Mouse (Mus musculus): ENCODE measurements around the gene Syvn1. TPM values are rescaled to one million over a fixed set of nuclear protein-coding genes. Genes with fewer than 3 reads are reported as not detected.

Gene Syvn1
- 30.0 and 34.3 TPM in 2 replicates for polyA plus RNA-seq (2014; fragmentation: Nextera tagmentation; extraction: Ambion mirVana)

DNA sequence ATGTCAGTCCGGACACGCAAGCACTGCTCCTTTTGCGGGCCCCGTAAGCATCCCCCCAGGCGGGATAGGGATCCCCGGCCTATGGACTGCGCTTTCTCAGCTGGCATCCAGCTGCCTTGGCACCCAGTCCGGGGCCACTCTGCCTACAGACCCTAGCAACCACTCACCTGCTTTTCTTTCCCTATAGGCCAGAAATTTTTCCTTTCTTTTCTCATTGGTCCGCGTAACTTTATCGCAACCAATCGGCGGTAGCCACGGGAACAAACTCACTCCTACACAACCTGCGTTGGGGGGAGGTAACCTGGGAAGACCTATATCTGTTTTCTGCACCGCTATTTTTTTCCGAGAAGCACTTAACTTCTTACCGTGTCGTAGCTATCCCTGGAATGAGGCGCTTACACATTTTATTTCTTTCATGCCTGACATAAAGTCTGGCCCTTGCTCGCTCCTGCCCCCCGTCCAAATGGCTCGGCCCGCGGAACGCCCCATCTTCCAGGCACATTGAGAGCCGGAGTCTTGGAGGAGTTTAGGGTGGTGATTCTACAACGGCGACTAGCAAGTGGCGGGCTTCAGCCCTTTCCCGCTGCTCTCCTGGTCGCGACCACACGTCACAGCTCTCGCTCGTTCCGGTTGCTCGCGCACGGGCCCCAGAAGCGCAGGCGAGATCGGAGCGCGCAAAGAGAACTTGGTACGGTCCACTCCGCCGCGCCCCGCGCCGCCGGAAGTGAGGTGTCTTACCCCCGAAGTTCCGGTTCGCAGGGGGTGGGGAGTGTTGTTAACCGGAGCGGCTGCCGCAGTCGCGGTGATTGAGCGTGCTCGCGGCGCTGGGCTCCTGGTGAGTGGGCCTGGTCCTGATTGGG lies at the start of gene Syvn1:
Gene Syvn1 (plus strand): TSS at position 283 of the 860 bp plus-strand sequence.
- Histone ChIP-seq H3K9me3 (ENCODE audit: low read depth, low read length) (no peaks in the 10 kb centered on the region), H3K27ac (ENCODE audit: low read depth) (peak within 1 kb of the TSS; percentile 99), H3K4me1 (ENCODE audit: insufficient read depth) (peaks cover 6% of the 10 kb centered on the region; the same call in 1 of the 2 replicates), H3K4me3 (ENCODE audit: low read depth, low read length) (peak within 1 kb of the TSS; percentile 94), H3K9ac (peak within 1 kb of the TSS; percentile 92), H3K36me3 (ENCODE audit: insufficient read depth) (peaks cover 37% of the 10 kb centered on the region), H3K4me2 (peak within 1 kb of the TSS; percentile 78), H3K27me3 (ENCODE audit: insufficient read depth, low read length) (no peaks in the 10 kb centered on the region)
- DNase-seq (peak; percentile 97), ATAC-seq (ENCODE audit: insufficient read depth) (peak; percentile 91)
- no peak for TF ChIP-seq CTCF (IDR thresholded peaks at IDR 0.05; ENCODE audit: low read depth)
- WGBS = under 1% methylated on average over 65 of the region's 65 CpGs

DNA sequence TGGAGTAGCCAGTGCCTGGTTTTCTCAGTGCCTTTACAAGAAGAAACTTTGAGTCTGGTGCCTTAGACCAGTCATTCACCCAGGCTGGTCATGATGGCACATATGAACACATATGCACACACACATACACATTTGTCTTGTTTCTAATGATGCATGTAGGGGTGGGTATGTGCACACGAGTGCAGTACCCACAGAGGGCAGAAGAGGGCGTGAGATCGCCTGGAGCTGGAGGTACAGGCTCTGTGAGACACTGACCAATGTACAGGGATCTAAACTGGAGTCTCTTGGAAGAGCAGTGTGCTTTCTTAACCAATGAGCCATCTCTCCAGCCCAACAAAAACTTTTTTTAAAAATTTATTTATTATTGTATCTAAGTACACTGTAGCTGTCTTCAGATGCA lies 48.2 kb upstream of the Syvn1 start:
- no peaks in the 10 kb centered on the region for H3K4me1 ChIP-seq (ENCODE audit: insufficient read depth)
- TF ChIP-seq CTCF (IDR thresholded peaks at IDR 0.05; ENCODE audit: low read depth) = peak; percentile 16; the same call in 1 of the 2 replicates
- no peaks in the 10 kb centered on the region for H3K36me3 ChIP-seq (ENCODE audit: insufficient read depth)
- no peak overlapping the region for H3K4me2 ChIP-seq
- WGBS = 81% methylated on average over 3 of the region's 3 CpGs
- no peak overlapping the region for H3K27ac ChIP-seq (ENCODE audit: low read depth)
- H3K9me3 ChIP-seq (ENCODE audit: low read depth, low read length) = no peaks in the 10 kb centered on the region
- no peak for ATAC-seq (ENCODE audit: insufficient read depth)
- no peaks in the 10 kb centered on the region for H3K27me3 ChIP-seq (ENCODE audit: insufficient read depth, low read length)
- no peak overlapping the region for H3K4me3 ChIP-seq (ENCODE audit: low read depth, low read length)
- H3K9ac ChIP-seq = no peak overlapping the region
- no peak for DNase-seq

DNA sequence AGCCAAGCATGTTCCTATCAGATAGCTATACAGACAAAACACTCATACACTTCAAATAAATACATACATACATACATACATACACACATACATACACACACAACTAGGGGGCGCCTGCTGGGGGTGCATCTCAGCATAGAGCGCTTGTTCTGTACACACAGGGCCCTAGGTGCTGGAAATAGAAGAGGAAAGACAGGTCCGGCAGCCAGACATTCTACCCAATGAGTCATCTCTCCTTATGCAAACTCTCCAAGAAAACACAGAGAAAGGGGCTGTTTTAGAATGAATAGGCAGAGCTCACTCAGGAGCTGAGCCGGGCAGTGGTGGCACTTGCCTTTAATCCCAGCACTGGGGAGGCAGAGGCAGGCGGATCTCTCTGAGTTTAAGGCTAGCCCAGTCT lies 46.4 kb upstream of the Syvn1 start:
- 62% methylated on average over 5 of the region's 5 CpGs for WGBS
- H3K9me3 ChIP-seq (ENCODE audit: low read depth, low read length) = no peaks in the 10 kb centered on the region

GRCm38 (mm10) chr19:6005541-6005940 lies 40.8 kb upstream of the Syvn1 start:
- Histone ChIP-seq H3K27me3 (ENCODE audit: insufficient read depth, low read length) (no peaks in the 10 kb centered on the region), H3K27ac (ENCODE audit: low read depth) (no peak overlapping the region), H3K4me3 (ENCODE audit: low read depth, low read length) (no peak overlapping the region), H3K36me3 (ENCODE audit: insufficient read depth) (no peaks in the 10 kb centered on the region), H3K4me2 (no peak overlapping the region), H3K4me1 (ENCODE audit: insufficient read depth) (no peaks in the 10 kb centered on the region), H3K9me3 (ENCODE audit: low read depth, low read length) (no peaks in the 10 kb centered on the region), H3K9ac (no peak overlapping the region)
- ATAC-seq (ENCODE audit: insufficient read depth) (no peak), DNase-seq (peak; percentile 13)
- no peak for TF ChIP-seq CTCF (IDR thresholded peaks at IDR 0.05; ENCODE audit: low read depth)
- WGBS = 45% methylated on average over 11 of the region's 11 CpGs

More for the DNA sequence above, 46.4 kb upstream of the Syvn1 start:
- 0 out of 2 replicates have a peak, but pooled peaks have one; percentile 3 for TF ChIP-seq CTCF (IDR thresholded peaks at IDR 0.05; ENCODE audit: low read depth)
- no peaks in the 10 kb centered on the region for H3K36me3 ChIP-seq (ENCODE audit: insufficient read depth)
- no peaks in the 10 kb centered on the region for H3K27me3 ChIP-seq (ENCODE audit: insufficient read depth, low read length)
- DNase-seq = no peak
- H3K4me2 ChIP-seq = no peak overlapping the region
- no peak overlapping the region for H3K4me3 ChIP-seq (ENCODE audit: low read depth, low read length)
- no peak overlapping the region for H3K27ac ChIP-seq (ENCODE audit: low read depth)
- no peak for ATAC-seq (ENCODE audit: insufficient read depth)
- no peaks in the 10 kb centered on the region for H3K4me1 ChIP-seq (ENCODE audit: insufficient read depth)
- no peak overlapping the region for H3K9ac ChIP-seq

DNA sequence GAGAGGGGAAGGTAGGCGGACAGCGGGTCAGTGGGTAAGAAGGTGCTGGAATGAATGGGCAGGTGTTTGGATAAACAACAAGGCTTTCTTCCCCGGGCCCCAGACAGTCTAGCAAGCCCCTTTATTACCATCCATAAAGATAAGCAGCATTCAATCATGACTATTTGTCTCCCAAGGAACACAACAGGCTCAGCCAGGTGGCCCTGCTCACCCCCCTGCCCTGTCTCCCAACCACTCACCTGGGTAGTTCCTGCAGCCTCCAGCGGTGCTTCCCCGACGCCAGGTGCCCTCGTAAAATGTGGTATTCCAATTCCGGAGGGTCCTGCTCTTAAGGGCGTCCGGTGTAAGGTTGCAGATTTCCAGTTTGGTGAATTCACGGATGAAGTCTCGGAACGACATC lies 39.4 kb upstream of the Syvn1 start:
- TF ChIP-seq CTCF (IDR thresholded peaks at IDR 0.05; ENCODE audit: low read depth) = no peak
- Histone ChIP-seq H3K9ac (no peak overlapping the region), H3K36me3 (ENCODE audit: insufficient read depth) (no peaks in the 10 kb centered on the region), H3K27ac (ENCODE audit: low read depth) (no peak overlapping the region), H3K9me3 (ENCODE audit: low read depth, low read length) (no peaks in the 10 kb centered on the region), H3K27me3 (ENCODE audit: insufficient read depth, low read length) (no peaks in the 10 kb centered on the region), H3K4me3 (ENCODE audit: low read depth, low read length) (no peak overlapping the region), H3K4me2 (no peak overlapping the region), H3K4me1 (ENCODE audit: insufficient read depth) (no peaks in the 10 kb centered on the region)
- WGBS = 80% methylated on average over 13 of the region's 13 CpGs
- ATAC-seq (ENCODE audit: insufficient read depth) (no peak), DNase-seq (no peak)

GRCm38 (mm10) chr19:6009137-6009536 lies 37.2 kb upstream of the Syvn1 start:
- Histone ChIP-seq H3K4me2 (no peak overlapping the region), H3K4me1 (ENCODE audit: insufficient read depth) (no peaks in the 10 kb centered on the region), H3K27ac (ENCODE audit: low read depth) (no peak overlapping the region), H3K4me3 (ENCODE audit: low read depth, low read length) (no peak overlapping the region), H3K27me3 (ENCODE audit: insufficient read depth, low read length) (no peaks in the 10 kb centered on the region), H3K36me3 (ENCODE audit: insufficient read depth) (no peaks in the 10 kb centered on the region), H3K9ac (no peak overlapping the region), H3K9me3 (ENCODE audit: low read depth, low read length) (no peaks in the 10 kb centered on the region)
- 81% methylated on average over 8 of the region's 8 CpGs for WGBS
- ATAC-seq (ENCODE audit: insufficient read depth) = no peak
- TF ChIP-seq CTCF (IDR thresholded peaks at IDR 0.05; ENCODE audit: low read depth) = no peak
- DNase-seq = no peak

DNA sequence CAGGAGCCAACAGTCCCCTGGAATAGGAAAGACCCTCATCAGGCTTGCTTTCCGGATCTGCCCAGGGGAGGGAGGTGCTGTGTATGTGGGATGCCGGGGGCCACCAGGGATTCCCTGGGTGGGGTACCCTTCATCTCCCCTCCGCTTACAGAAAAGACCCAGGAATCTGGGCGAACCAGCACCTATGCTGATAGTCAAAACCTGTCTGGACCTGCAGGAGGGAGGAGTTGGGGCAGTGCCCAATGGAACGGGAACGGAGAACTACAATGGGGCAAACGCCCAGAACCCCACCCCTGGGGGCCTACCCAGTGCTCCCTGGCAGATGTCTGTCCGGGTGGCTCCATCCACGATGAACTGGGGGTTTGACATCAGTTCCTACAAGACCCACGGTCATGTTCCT lies 32.7 kb upstream of the Syvn1 start:
- H3K4me2 ChIP-seq = peak overlapping the region; percentile 88; the same call in 1 of the 2 replicates

More for the DNA sequence above, 32.7 kb upstream of the Syvn1 start:
- ATAC-seq (ENCODE audit: insufficient read depth) (no peak), DNase-seq (no peak)
- Histone ChIP-seq H3K9ac (no peak overlapping the region), H3K4me3 (ENCODE audit: low read depth, low read length) (no peak overlapping the region), H3K36me3 (ENCODE audit: insufficient read depth) (no peaks in the 10 kb centered on the region), H3K27me3 (ENCODE audit: insufficient read depth, low read length) (no peaks in the 10 kb centered on the region), H3K9me3 (ENCODE audit: low read depth, low read length) (no peaks in the 10 kb centered on the region), H3K4me1 (ENCODE audit: insufficient read depth) (no peaks in the 10 kb centered on the region), H3K27ac (ENCODE audit: low read depth) (no peak overlapping the region)
- 86% methylated on average over 10 of the region's 10 CpGs for WGBS
- no peak for TF ChIP-seq CTCF (IDR thresholded peaks at IDR 0.05; ENCODE audit: low read depth)
